Mouse (Mus musculus) C2C12 (cell line): ENCODE data around the gene Sh3kbp1.

Source experiments
- CEBPB ChIP-seq: IDR thresholded peaks from one replicate; pipeline ENCODE4 v1.6.1; 2011; ENCODE audit warnings: low read depth, mild to moderate bottlenecking, control low read depth, moderate library complexity
- CTCF ChIP-seq: IDR thresholded peaks from one replicate; pipeline ENCODE4 v1.5.1; 2011; ENCODE audit not compliant: control insufficient read depth, insufficient read depth, insufficient read length

GRCm38 (mm10) chrX:159708076-159708830 is 81.2 kb downstream of the Sh3kbp1 start:
- TF ChIP-seq CEBPB (no peak), CTCF (no peak)
